Mouse (Mus musculus) frontal cortex, postnatal 10 days (tissue): ENCODE results near the gene Hnf1b.

ENCODE experiments used
- DNase-seq, 2 experiments: peaks; one replicate each; pipeline ENCODE4 v3.0.0; 2022; ENCODE audit warnings: low spot score in 2 of 2, mixed read lengths in 1 of 2

Hnf1b gene

DNA sequence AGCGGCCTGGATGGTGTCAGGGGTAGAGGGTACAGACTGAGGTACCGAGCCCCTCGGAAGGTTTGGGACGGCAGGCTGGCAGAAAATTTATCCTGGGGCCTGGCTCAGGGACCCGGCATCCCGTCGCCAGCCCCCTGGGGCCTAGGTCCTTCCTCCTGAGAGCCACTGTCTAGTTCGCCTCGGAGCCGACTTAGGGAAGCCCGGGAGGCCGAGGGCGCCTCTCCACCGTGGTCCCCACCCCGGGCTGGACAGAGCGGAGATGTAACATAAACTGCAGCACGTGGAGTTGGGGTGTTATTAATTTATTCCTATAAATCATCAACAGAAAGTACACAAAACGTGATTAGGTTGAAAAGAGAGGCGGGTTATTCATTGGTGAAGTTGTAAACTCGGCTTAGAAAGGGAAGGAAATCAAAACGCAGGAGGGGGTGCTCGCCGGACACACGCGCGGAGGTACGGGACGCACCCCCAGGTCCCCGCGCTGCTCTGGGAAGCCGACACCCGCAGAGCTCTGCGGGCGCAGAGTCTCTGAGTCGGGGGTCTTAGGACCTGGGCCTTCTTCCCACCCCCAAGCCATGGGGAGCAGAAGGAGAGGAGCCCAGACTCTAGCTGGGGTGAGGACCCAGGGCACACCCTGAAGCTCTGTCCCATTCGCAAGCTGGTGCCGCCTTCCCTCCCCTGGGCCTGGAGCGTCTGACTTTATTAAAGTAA lies 2.8 kb downstream of the Hnf1b start:
- no peak for DNase-seq

- no peak for DNase-seq
These were observed 3.4 kb downstream of the Hnf1b start for GRCm38 (mm10) chr11:83853221-83853792.

- no peak for DNase-seq
These were observed 4.2 kb downstream of the Hnf1b start for GRCm38 (mm10) chr11:83854091-83854490.

- no peak for DNase-seq
These were observed 4.8 kb downstream of the Hnf1b start for GRCm38 (mm10) chr11:83854707-83855106.

DNA sequence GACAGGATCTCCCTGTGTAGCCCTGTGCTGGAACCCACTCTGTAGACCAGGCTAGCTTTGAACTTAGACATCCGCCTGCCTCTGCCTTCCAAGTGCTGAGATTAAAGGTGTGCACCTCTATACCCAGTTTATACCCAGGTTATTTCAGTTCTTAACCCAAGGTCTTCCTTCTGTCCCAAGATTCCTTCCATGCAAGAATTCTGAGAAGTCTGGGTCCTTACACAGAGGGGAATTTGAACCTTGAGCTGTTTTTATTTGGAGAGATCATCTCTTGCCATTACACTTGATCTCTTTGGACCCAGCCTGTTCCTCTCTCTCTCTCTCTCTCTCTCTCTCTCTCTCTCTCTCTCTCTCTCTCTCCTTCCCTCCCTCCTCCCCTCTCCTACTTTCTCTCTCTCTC lies 7.4 kb downstream of the Hnf1b start:
- DNase-seq, result no peak

- DNase-seq, result no peak
These were observed 15.4 kb downstream of the Hnf1b start for GRCm38 (mm10) chr11:83865286-83865685.

- no peak for DNase-seq
These were observed 17.7 kb downstream of the Hnf1b start for GRCm38 (mm10) chr11:83867571-83867970.

DNA sequence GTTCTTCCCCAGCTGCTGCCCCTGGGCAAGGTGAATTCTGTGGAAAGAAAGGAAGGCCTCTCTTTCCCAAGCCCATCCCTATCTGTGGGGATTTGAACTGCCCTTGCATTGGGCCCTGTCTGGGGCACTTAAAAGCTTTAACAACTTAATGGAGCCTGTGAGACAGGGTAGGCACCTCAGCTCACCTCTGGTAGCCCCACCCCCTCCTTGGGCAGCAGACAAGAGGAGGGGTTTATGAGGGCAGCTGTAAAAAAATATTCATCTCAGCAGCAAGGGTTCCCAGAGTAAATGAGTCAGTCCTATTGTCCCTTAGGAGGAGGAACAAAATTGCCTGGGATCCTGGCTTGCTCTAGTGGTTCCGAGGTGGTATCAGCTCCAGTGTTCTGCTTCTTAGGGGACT lies 19.3 kb downstream of the Hnf1b start:
- no peak for DNase-seq

DNA sequence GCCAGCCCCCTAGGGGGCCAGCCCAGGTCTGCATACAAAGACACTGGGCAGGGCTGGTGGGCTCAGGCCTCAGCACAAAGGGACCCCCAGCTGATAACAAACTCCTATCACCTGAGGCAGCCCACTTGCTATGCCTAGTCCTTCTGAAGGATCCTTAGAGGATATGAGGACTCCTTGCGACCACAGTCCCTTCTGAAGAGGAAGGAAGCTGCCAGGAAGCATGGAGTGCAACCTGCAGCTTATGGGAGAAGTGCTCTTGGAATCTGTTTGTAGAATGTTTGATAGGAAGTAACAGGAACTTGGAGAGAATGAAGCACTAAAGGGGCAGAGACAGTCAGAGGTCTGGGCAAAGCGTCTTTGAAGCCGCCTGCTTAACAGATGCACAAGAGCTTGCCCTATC lies 19.8 kb downstream of the Hnf1b start:
- DNase-seq, result no peak

GRCm38 (mm10) chr11:83871780-83872554 lies 22.1 kb downstream of the Hnf1b start:
- DNase-seq, result no peak

DNA sequence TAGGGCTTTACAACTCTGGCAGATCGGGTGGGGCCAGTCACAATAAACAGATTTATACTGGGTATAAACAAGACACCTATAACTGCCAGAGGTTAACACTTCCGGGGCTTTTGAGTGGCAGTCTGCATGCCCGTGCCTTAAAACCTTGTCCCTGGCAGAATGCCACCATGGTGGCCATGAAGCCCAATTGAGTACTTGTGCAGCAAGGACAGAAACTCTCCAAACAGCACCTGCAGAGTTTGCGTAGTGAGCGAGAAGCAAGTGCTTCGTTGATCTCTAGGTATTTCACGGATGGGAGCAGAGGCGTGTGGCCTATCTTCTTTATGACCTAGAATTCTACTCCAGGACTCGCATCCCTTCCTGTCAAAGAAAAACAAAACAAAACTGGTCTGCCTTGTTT lies 23.6 kb downstream of the Hnf1b start:
- DNase-seq, result no peak

DNA sequence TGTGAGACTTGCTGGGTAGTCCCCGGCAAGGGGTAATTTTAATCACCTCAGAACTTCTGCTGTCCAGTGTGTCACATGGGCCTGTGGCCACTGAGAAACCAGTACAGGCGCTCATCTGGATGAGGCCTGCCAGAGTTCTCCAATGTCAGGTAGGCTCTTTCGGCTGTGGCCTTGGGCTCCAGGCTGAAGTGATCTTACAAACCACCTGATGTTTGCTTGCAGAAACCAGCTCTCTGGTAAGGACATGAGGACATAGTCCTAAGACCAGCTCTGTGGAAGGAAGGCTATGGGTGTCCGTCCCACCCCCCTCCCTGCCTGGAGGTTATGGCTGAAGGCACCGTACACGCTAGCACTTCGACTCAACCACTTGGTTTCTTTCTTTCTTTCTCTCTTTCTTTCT lies 26.8 kb downstream of the Hnf1b start:
- DNase-seq, result no peak

- no peak for DNase-seq
These were observed 27.9 kb downstream of the Hnf1b start for GRCm38 (mm10) chr11:83877765-83878164.

DNA sequence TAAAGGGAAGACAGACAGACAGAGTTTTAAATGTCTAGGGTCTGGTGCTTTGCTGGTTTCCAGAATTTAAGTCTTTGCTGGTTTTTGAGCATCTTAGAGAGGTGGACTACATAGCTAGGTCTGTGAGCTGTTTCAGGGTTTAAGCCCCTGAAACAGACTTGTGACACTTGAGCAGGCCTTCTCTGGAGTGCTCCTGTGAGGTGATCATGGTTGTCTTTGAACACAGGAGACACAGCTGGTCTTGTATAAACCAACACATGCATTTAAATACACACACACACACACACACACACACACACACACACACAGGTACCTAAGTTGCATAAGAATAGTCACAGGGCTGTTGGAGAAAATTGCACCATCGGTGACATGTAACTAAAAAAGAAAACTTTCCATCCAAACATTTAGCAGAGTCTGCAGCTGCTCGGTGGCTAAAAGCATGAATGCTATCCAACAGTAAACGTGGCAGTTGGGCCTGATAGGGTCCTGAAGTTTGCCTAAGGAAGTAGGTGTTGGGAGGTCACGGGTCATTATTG lies 28.6 kb downstream of the Hnf1b start:
- DNase-seq, result no peak

DNA sequence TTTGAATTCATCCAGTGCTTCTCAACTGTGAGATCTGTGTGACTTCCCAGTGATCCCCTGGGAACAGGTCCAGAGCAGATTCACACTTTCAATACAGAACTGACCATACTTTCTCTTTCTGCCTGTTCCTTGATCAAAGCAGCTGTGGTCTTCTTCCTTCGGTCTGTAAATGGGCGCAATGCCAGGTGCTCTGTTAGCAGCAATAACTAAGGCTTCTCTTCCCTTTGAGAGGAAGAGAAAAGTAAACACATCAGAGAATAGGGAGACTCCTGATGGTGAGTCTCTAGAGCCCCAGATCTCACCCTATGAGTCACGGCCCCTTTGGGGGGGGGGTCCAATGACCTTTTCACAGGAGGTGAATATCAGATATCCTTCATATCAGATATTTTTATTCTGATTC lies 29.3 kb downstream of the Hnf1b start:
- no peak for DNase-seq

DNA sequence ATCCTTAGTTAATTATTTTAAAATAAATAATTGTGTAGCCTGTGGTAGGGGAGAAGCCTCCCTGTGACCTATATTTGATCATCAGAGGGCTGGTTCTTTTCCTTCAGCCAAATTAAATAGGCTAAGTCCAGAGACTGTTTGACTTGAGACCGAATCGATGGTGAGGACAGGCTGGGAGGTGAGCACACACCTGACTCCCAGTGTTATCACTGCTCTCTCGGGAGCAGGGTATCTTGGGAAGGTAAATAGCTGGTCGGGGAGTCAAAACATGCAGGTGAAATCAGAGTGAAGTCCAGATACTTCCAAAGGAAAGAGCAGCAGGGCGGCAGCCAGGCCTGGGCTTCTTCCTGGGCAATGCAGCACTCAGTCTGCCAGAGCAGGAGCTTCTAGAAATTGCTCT lies 31.6 kb downstream of the Hnf1b start:
- no peak for DNase-seq

GRCm38 (mm10) chr11:83882552-83882951 lies 32.7 kb downstream of the Hnf1b start:
- no peak for DNase-seq

- DNase-seq, result no peak
These were observed 33.2 kb downstream of the Hnf1b start for GRCm38 (mm10) chr11:83883074-83883473.

DNA sequence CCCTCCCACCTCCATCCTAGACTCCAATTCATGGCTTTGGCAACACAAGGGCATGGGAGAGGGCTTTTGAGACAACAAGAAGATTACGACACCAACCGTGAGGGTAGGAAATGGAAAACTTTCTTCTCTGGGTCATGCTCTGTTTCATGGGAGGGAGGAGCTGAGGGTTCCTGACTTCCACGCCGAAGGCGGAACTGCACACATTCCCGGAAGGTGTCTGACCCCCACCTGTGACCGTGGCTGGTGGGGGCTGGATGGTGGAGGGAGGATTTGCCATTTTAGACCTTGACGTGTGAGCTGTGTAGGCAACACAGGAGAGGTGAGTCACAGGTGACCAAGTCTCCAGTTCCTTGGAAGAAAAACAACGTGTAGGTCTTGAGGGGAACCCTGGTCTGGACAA lies 33.9 kb downstream of the Hnf1b start:
- DNase-seq, result no peak

GRCm38 (mm10) chr11:83885175-83885574 lies 35.3 kb downstream of the Hnf1b start:
- no peak for DNase-seq

DNA sequence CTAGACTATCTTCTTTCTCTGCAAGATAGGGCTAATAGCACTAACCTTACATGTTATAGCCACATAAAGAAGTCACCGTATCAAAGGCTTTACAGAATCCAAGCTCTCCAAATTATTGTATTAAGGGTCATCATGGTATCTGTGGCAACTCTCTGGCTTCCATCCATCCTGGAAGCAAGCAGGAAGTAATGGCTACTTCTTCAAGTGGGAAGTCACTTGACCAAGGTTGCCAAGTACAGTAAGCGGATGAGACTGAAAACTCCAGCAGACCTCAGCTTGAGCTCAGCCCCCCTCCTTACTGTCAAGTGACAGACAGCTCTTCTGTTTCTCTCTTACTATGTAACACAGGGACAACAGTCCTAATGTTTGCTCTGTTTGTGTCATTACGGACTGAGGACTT lies 36.9 kb downstream of the Hnf1b start:
- DNase-seq, result no peak

GRCm38 (mm10) chr11:83891366-83891765 lies 41.5 kb downstream of the Hnf1b start:
- no peak for DNase-seq

DNA sequence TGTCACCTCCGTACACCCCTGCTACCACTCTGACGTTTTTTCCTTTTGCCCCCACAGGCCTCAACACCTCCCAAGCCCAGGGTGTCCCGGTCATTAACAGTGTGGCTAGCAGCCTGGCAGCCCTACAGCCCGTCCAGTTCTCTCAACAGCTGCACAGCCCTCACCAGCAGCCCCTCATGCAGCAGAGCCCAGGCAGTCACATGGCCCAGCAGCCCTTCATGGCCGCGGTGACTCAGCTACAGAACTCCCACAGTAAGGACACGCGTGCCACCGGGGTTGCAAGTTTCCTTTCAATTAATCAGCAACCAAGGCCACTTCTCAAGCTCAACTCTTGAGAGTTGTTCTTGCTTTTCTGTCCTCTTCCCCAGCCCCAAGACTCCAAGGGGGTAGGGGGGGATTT lies 43.5 kb downstream of the Hnf1b start:
- DNase-seq, result no peak
